Mouse (Mus musculus): ENCODE data around the gene 1700067K01Rik. TPM values are rescaled to one million over a fixed set of nuclear protein-coding genes. Genes with fewer than 3 reads are reported as not detected.
"Not testable (repeated sequence)": the region's sequence is repeated elsewhere in the genome, so short reads cannot be mapped to it uniquely, and the experiment has no call there.

The 1700067K01Rik gene
- polyA plus RNA-seq, 1 experiment from 2014 or later = 1.1 TPM

- Histone ChIP-seq H3K9me3 (replicated peaks; ENCODE audit: control insufficient read depth, low read length, poor library complexity, severe bottlenecking) (no peaks in the 10 kb centered on the region), H3K4me2 (ENCODE audit: low read length) (no peak overlapping the region), H3K27ac (ENCODE audit: low read length) (no peak overlapping the region), H3K36me3 (ENCODE audit: control insufficient read depth, insufficient read depth, low read length) (peaks cover 28% of the 10 kb centered on the region), H3K4me3 (ENCODE audit: low read depth, low read length) (no peak overlapping the region), H3K27me3 (ENCODE audit: control insufficient read depth, insufficient read depth, low read depth, low read length) (no peaks in the 10 kb centered on the region), H3K4me1 (ENCODE audit: control insufficient read depth, insufficient read depth, low read length) (peaks cover 17% of the 10 kb centered on the region; the same call in 1 of the 2 replicates), H3K9ac (ENCODE audit: low read depth, low read length) (no peak overlapping the region)
- no peak for ATAC-seq
- 90% methylated on average over 1 of the region's 1 CpGs for WGBS
Observed at GRCm38 (mm10) chr8:83980250-83980649, 21.1 kb upstream of the 1700067K01Rik start.

- Histone ChIP-seq H3K27ac (ENCODE audit: low read length) (no peak overlapping the region), H3K4me1 (ENCODE audit: control insufficient read depth, insufficient read depth, low read length) (peaks cover 17% of the 10 kb centered on the region; the same call in 1 of the 2 replicates), H3K4me3 (ENCODE audit: low read depth, low read length) (no peak overlapping the region), H3K9ac (ENCODE audit: low read depth, low read length) (no peak overlapping the region), H3K9me3 (replicated peaks; ENCODE audit: control insufficient read depth, low read length, poor library complexity, severe bottlenecking) (no peaks in the 10 kb centered on the region), H3K27me3 (ENCODE audit: control insufficient read depth, insufficient read depth, low read depth, low read length) (no peaks in the 10 kb centered on the region), H3K4me2 (ENCODE audit: low read length) (no peak overlapping the region), H3K36me3 (ENCODE audit: control insufficient read depth, insufficient read depth, low read length) (peaks cover 30% of the 10 kb centered on the region)
- ATAC-seq = no peak
- 87% methylated on average over 8 of the region's 8 CpGs for WGBS
Observed at GRCm38 (mm10) chr8:83980845-83981244, 20.5 kb upstream of the 1700067K01Rik start.

- Histone ChIP-seq H3K9me3 (replicated peaks; ENCODE audit: control insufficient read depth, low read length, poor library complexity, severe bottlenecking) (no peaks in the 10 kb centered on the region), H3K9ac (ENCODE audit: low read depth, low read length) (no peak overlapping the region), H3K36me3 (ENCODE audit: control insufficient read depth, insufficient read depth, low read length) (peaks cover 37% of the 10 kb centered on the region), H3K4me3 (ENCODE audit: low read depth, low read length) (no peak overlapping the region), H3K4me1 (ENCODE audit: control insufficient read depth, insufficient read depth, low read length) (peaks cover 17% of the 10 kb centered on the region; the same call in 1 of the 2 replicates), H3K27ac (ENCODE audit: low read length) (no peak overlapping the region), H3K4me2 (ENCODE audit: low read length) (no peak overlapping the region), H3K27me3 (ENCODE audit: control insufficient read depth, insufficient read depth, low read depth, low read length) (no peaks in the 10 kb centered on the region)
- 94% methylated on average over 7 of the region's 7 CpGs for WGBS
- no peak for ATAC-seq
Observed at GRCm38 (mm10) chr8:83981533-83981932, 19.8 kb upstream of the 1700067K01Rik start.

DNA sequence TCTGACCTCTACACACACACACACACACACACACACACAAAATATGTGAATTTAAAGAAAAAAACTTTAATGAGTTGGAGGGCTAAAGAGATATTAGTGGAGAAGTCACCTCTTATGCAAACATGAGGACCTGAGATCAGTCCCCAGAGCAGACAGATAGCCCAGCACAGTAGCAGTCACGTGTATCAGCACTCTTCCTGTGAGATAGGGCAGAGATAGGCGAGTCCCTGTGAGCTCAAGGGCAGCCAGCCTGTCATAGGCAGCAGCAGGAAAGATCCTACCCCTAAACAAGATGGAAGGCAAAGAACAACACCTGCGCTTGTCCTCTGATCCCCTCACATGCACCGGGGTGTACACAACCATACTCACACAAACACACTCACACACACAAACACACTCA, 18.9 kb upstream of the 1700067K01Rik start:
- H3K36me3 ChIP-seq (ENCODE audit: control insufficient read depth, insufficient read depth, low read length) = peaks cover 44% of the 10 kb centered on the region

DNA sequence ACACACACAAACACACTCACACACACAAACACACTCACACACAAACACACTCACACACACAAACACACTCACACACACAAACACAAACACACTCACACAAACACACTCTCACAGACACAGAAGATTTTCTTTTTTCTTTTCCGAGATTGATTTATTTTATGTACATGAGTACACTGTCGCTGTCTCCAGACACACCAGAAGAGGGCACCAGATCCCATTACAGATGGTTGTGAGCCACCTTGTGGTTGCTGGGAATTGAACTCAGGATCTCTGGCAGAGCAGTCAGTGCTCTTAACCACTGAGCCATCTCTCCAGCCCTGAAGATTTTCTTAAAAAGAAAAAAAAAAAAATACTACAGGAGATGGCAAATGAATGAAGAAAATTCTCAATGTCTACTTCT, 18.1 kb upstream of the 1700067K01Rik start:
- WGBS = 95% methylated on average over 2 of the region's 2 CpGs
- H3K9me3 ChIP-seq (replicated peaks; ENCODE audit: control insufficient read depth, low read length, poor library complexity, severe bottlenecking); H3K27me3 ChIP-seq (ENCODE audit: control insufficient read depth, insufficient read depth, low read depth, low read length); ATAC-seq; H3K4me2 ChIP-seq (ENCODE audit: low read length); H3K27ac ChIP-seq (ENCODE audit: low read length); H3K9ac ChIP-seq (ENCODE audit: low read depth, low read length); H3K4me1 ChIP-seq (ENCODE audit: control insufficient read depth, insufficient read depth, low read length); H3K4me3 ChIP-seq (ENCODE audit: low read depth, low read length): not testable (repeated sequence)
- H3K36me3 ChIP-seq (ENCODE audit: control insufficient read depth, insufficient read depth, low read length) = peaks cover 50% of the 10 kb centered on the region

More for the DNA sequence above, 18.9 kb upstream of the 1700067K01Rik start:
- H3K9me3 ChIP-seq (replicated peaks; ENCODE audit: control insufficient read depth, low read length, poor library complexity, severe bottlenecking) = no peaks in the 10 kb centered on the region
- no peaks in the 10 kb centered on the region for H3K27me3 ChIP-seq (ENCODE audit: control insufficient read depth, insufficient read depth, low read depth, low read length)
- H3K4me3 ChIP-seq (ENCODE audit: low read depth, low read length) = no peak overlapping the region
- no peak for ATAC-seq
- H3K27ac ChIP-seq (ENCODE audit: low read length) = no peak overlapping the region
- 90% methylated on average over 4 of the region's 4 CpGs for WGBS
- peaks cover 10% of the 10 kb centered on the region; the same call in 1 of the 2 replicates for H3K4me1 ChIP-seq (ENCODE audit: control insufficient read depth, insufficient read depth, low read length)
- H3K9ac ChIP-seq (ENCODE audit: low read depth, low read length) = no peak overlapping the region
- no peak overlapping the region for H3K4me2 ChIP-seq (ENCODE audit: low read length)

- Histone ChIP-seq H3K4me2 (ENCODE audit: low read length) (no peak overlapping the region), H3K9me3 (replicated peaks; ENCODE audit: control insufficient read depth, low read length, poor library complexity, severe bottlenecking) (no peaks in the 10 kb centered on the region), H3K9ac (ENCODE audit: low read depth, low read length) (no peak overlapping the region), H3K4me1 (ENCODE audit: control insufficient read depth, insufficient read depth, low read length) (no peaks in the 10 kb centered on the region), H3K4me3 (ENCODE audit: low read depth, low read length) (no peak overlapping the region), H3K27me3 (ENCODE audit: control insufficient read depth, insufficient read depth, low read depth, low read length) (no peaks in the 10 kb centered on the region), H3K36me3 (ENCODE audit: control insufficient read depth, insufficient read depth, low read length) (peaks cover 49% of the 10 kb centered on the region), H3K27ac (ENCODE audit: low read length) (no peak overlapping the region)
- WGBS = 89% methylated on average over 7 of the region's 7 CpGs
- no peak for ATAC-seq
Observed at GRCm38 (mm10) chr8:83989243-83989642, 12.1 kb upstream of the 1700067K01Rik start.

DNA sequence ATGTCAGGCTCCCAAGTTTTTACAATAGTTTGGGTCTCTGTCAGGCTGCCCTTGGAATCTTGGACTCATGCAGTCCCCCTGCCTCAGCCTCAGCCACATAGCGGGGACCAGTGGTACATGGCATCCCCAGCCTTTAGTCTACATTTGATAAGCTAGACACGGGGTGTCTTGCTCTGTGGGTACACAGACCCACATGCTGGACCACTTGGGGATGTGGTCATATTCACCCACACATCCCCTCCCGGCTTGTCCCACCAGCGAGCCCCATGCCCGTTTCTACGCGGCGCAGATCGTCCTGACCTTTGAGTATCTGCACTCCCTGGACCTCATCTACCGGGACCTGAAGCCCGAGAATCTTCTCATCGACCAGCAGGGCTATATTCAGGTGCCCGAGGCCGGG, 11.1 kb upstream of the 1700067K01Rik start:
- ATAC-seq = no peak
- Histone ChIP-seq H3K36me3 (ENCODE audit: control insufficient read depth, insufficient read depth, low read length) (peaks cover 42% of the 10 kb centered on the region), H3K27me3 (ENCODE audit: control insufficient read depth, insufficient read depth, low read depth, low read length) (no peaks in the 10 kb centered on the region), H3K27ac (ENCODE audit: low read length) (no peak overlapping the region), H3K9ac (ENCODE audit: low read depth, low read length) (no peak overlapping the region), H3K4me1 (ENCODE audit: control insufficient read depth, insufficient read depth, low read length) (no peaks in the 10 kb centered on the region), H3K4me3 (ENCODE audit: low read depth, low read length) (no peak overlapping the region), H3K4me2 (ENCODE audit: low read length) (no peak overlapping the region), H3K9me3 (replicated peaks; ENCODE audit: control insufficient read depth, low read length, poor library complexity, severe bottlenecking) (no peaks in the 10 kb centered on the region)
- 95% methylated on average over 14 of the region's 14 CpGs for WGBS

GRCm38 (mm10) chr8:83992488-83992887, 8.8 kb upstream of the 1700067K01Rik start:
- H3K4me2 ChIP-seq (ENCODE audit: low read length) = no peak overlapping the region
- 89% methylated on average over 2 of the region's 2 CpGs for WGBS
- no peaks in the 10 kb centered on the region for H3K9me3 ChIP-seq (replicated peaks; ENCODE audit: control insufficient read depth, low read length, poor library complexity, severe bottlenecking)
- H3K36me3 ChIP-seq (ENCODE audit: control insufficient read depth, insufficient read depth, low read length) = peaks cover 25% of the 10 kb centered on the region
- H3K27ac ChIP-seq (ENCODE audit: low read length) = no peak overlapping the region
- peaks cover 7% of the 10 kb centered on the region; the same call in 1 of the 2 replicates for H3K4me1 ChIP-seq (ENCODE audit: control insufficient read depth, insufficient read depth, low read length)
- H3K9ac ChIP-seq (ENCODE audit: low read depth, low read length) = no peak overlapping the region
- no peaks in the 10 kb centered on the region for H3K27me3 ChIP-seq (ENCODE audit: control insufficient read depth, insufficient read depth, low read depth, low read length)
- ATAC-seq = no peak
- no peak overlapping the region for H3K4me3 ChIP-seq (ENCODE audit: low read depth, low read length)

DNA sequence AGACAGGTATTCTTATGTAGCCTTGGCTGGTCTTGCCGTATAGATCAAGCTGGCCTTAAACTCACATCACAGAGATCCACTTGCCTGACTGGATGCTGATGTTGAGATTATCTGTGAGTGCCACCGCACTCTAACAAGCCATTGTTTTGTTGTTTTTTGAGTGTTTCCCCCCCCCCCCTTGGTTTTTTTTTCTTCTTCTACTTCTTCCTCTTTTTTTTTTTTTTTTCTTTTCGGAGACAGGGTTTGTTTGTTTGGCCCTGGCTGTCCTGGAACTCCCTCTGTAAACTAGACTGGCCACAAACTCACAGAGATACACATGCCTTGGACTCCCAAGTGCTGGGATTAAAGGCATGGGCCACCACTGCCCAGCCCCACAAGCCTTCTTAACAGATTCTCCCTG, 7.3 kb upstream of the 1700067K01Rik start:
- 91% methylated on average over 3 of the region's 3 CpGs for WGBS
- Histone ChIP-seq H3K27me3 (ENCODE audit: control insufficient read depth, insufficient read depth, low read depth, low read length) (no peaks in the 10 kb centered on the region), H3K9ac (ENCODE audit: low read depth, low read length) (no peak overlapping the region), H3K4me2 (ENCODE audit: low read length) (no peak overlapping the region), H3K36me3 (ENCODE audit: control insufficient read depth, insufficient read depth, low read length) (peaks cover 15% of the 10 kb centered on the region; the same call in 1 of the 2 replicates), H3K27ac (ENCODE audit: low read length) (no peak overlapping the region), H3K4me3 (ENCODE audit: low read depth, low read length) (no peak overlapping the region), H3K4me1 (ENCODE audit: control insufficient read depth, insufficient read depth, low read length) (peaks cover 11% of the 10 kb centered on the region), H3K9me3 (replicated peaks; ENCODE audit: control insufficient read depth, low read length, poor library complexity, severe bottlenecking) (no peaks in the 10 kb centered on the region)
- ATAC-seq = no peak
